Mouse (Mus musculus) neural tube, embryonic 11.5 days (tissue): ENCODE data around the gene 1700086D15Rik. TPM values are rescaled to one million over a fixed set of nuclear protein-coding genes. Genes with fewer than 3 reads are reported as not detected.

ENCODE experiments used
- ATAC-seq: fragments of 200-750 bp; cut with Nextera tagmentation; 2 replicates; pipeline ENCODE4 v1.8.0; 2017; ENCODE audit warnings: moderate number of reproducible peaks, mild to moderate bottlenecking, moderate TSS enrichment, moderate library complexity; ENCODE audit not compliant: insufficient read depth, low FRiP score, low TSS enrichment
- DNase-seq: peaks from one replicate; pipeline ENCODE4 v3.0.0-alpha.2; 2015; ENCODE audit warnings: low spot score
- H3K27ac ChIP-seq: fragments of 300-500 bp; sonication (generic); 2 replicates; pipeline ENCODE4 v1.5.1; 2014; ENCODE audit warnings: low read depth, mild to moderate bottlenecking, low read length
- H3K27me3 ChIP-seq: fragments of 300-500 bp; sonication (generic); 2 replicates; pipeline ENCODE4 v1.6.1; 2014; ENCODE audit warnings: mild to moderate bottlenecking, low read length, mixed read lengths; ENCODE audit not compliant: control insufficient read depth, insufficient read depth
- H3K36me3 ChIP-seq: fragments of 300-500 bp; sonication (generic); 2 replicates; pipeline ENCODE4 v1.6.1; 2014; ENCODE audit warnings: mild to moderate bottlenecking, low read length, moderate library complexity, mixed read lengths; ENCODE audit not compliant: control insufficient read depth, insufficient read depth
- H3K4me1 ChIP-seq: fragments of 300-500 bp; sonication (generic); 2 replicates; pipeline ENCODE4 v1.6.1; 2014; ENCODE audit warnings: low read length, mixed read lengths; ENCODE audit not compliant: control insufficient read depth, insufficient read depth
- H3K4me2 ChIP-seq: fragments of 300-500 bp; sonication (generic); 2 replicates; pipeline ENCODE4 v1.6.1; 2014; ENCODE audit warnings: low read depth, mild to moderate bottlenecking, moderate library complexity
- H3K4me3 ChIP-seq: fragments of 300-500 bp; sonication (generic); 2 replicates; pipeline ENCODE4 v1.5.1; 2014; ENCODE audit warnings: low read depth, low read length
- H3K9ac ChIP-seq: fragments of 300-500 bp; sonication (generic); 2 replicates; pipeline ENCODE4 v1.6.1; 2014; ENCODE audit warnings: mild to moderate bottlenecking, low read length
- H3K9me3 ChIP-seq: fragments of 300-500 bp; sonication (generic); 2 replicates; pipeline ENCODE4 v1.6.1; 2016; ENCODE audit warnings: low read length; ENCODE audit not compliant: control insufficient read depth
- WGBS: fragments of 180-500 bp; shearing (Covaris S2); extraction: QIAGEN DNeasy Blood & Tissue Kit; methylation state at CpG from one replicate; pipeline ENCODE4 v1.1.7; 2014; 5-methylcytosine and 5-hydroxymethylcytosine counted together
- polyA plus RNA-seq: library from polyadenylated mRNA; unstranded; fragments of >200 nt; fragmentation: Nextera tagmentation; extraction: Ambion mirVana; gene quantifications from 2 replicates; pipeline ENCODE4 v1.2.1, GENCODE M21; 2014

Gene 1700086D15Rik
- polyA plus RNA-seq, 1 experiment from 2014 or later, result not detected

GRCm38 (mm10) chr11:65148441-65148840, 11.2 kb downstream of the 1700086D15Rik start:
- 87% methylated on average over 7 of the region's 7 CpGs for WGBS
- ATAC-seq, result no peak
- no peaks in the 10 kb centered on the region for H3K4me1 ChIP-seq

GRCm38 (mm10) chr11:65142838-65143417, 16.8 kb downstream of the 1700086D15Rik start:
- Histone ChIP-seq H3K27ac (no peak overlapping the region), H3K36me3 (no peaks in the 10 kb centered on the region), H3K4me1 (no peaks in the 10 kb centered on the region), H3K4me2 (no peak overlapping the region), H3K9me3 (no peaks in the 10 kb centered on the region), H3K9ac (no peak overlapping the region), H3K27me3 (no peaks in the 10 kb centered on the region), H3K4me3 (no peak overlapping the region)
- WGBS, result 79% methylated on average over 4 of the region's 4 CpGs
- DNase-seq (no peak), ATAC-seq (no peak)

More at GRCm38 (mm10) chr11:65148441-65148840, 11.2 kb downstream of the 1700086D15Rik start:
- H3K9ac ChIP-seq, result no peak overlapping the region
- H3K36me3 ChIP-seq, result no peaks in the 10 kb centered on the region
- no peak for DNase-seq
- no peak overlapping the region for H3K4me2 ChIP-seq
- no peak overlapping the region for H3K4me3 ChIP-seq
- H3K27me3 ChIP-seq, result no peaks in the 10 kb centered on the region
- H3K9me3 ChIP-seq, result no peaks in the 10 kb centered on the region
- no peak overlapping the region for H3K27ac ChIP-seq

GRCm38 (mm10) chr11:65139030-65139429, 20.7 kb downstream of the 1700086D15Rik start:
- H3K4me2 ChIP-seq, result no peak overlapping the region
- no peaks in the 10 kb centered on the region for H3K36me3 ChIP-seq
- DNase-seq (no peak), ATAC-seq (no peak)
- no peak overlapping the region for H3K9ac ChIP-seq
- H3K4me3 ChIP-seq, result no peak overlapping the region
- H3K9me3 ChIP-seq, result no peaks in the 10 kb centered on the region
- H3K27me3 ChIP-seq, result no peaks in the 10 kb centered on the region
- H3K4me1 ChIP-seq, result no peaks in the 10 kb centered on the region
- 94% methylated on average over 3 of the region's 3 CpGs for WGBS
- H3K27ac ChIP-seq, result no peak overlapping the region

- 69% methylated on average over 2 of the region's 2 CpGs for WGBS
- Histone ChIP-seq H3K4me1 (no peaks in the 10 kb centered on the region), H3K9me3 (no peaks in the 10 kb centered on the region), H3K4me3 (no peak overlapping the region), H3K4me2 (no peak overlapping the region), H3K9ac (no peak overlapping the region), H3K27me3 (no peaks in the 10 kb centered on the region), H3K36me3 (no peaks in the 10 kb centered on the region), H3K27ac (no peak overlapping the region)
- ATAC-seq (no peak), DNase-seq (no peak)
Measured at GRCm38 (mm10) chr11:65137145-65137652, 22.5 kb downstream of the 1700086D15Rik start.

- H3K4me1 ChIP-seq, result no peaks in the 10 kb centered on the region
Measured at GRCm38 (mm10) chr11:65135251-65135739, 24.4 kb downstream of the 1700086D15Rik start.

GRCm38 (mm10) chr11:65133661-65134060, 26.0 kb downstream of the 1700086D15Rik start:
- no peak overlapping the region for H3K4me2 ChIP-seq
- ATAC-seq, result no peak
- H3K36me3 ChIP-seq, result no peaks in the 10 kb centered on the region
- WGBS, result 87% methylated on average over 4 of the region's 4 CpGs
- no peak overlapping the region for H3K27ac ChIP-seq
- no peak overlapping the region for H3K9ac ChIP-seq
- no peaks in the 10 kb centered on the region for H3K9me3 ChIP-seq
- H3K4me1 ChIP-seq, result no peaks in the 10 kb centered on the region
- no peak overlapping the region for H3K4me3 ChIP-seq
- DNase-seq, result no peak
- H3K27me3 ChIP-seq, result no peaks in the 10 kb centered on the region

More at GRCm38 (mm10) chr11:65135251-65135739, 24.4 kb downstream of the 1700086D15Rik start:
- DNase-seq (no peak), ATAC-seq (no peak)
- H3K9ac ChIP-seq, result no peak overlapping the region
- H3K4me2 ChIP-seq, result no peak overlapping the region
- H3K36me3 ChIP-seq, result no peaks in the 10 kb centered on the region
- H3K27me3 ChIP-seq, result no peaks in the 10 kb centered on the region
- no peak overlapping the region for H3K4me3 ChIP-seq
- H3K27ac ChIP-seq, result no peak overlapping the region
- no peaks in the 10 kb centered on the region for H3K9me3 ChIP-seq
- 91% methylated on average over 8 of the region's 8 CpGs for WGBS

- 81% methylated on average over 4 of the region's 4 CpGs for WGBS
- H3K4me2 ChIP-seq, result no peak overlapping the region
- H3K27me3 ChIP-seq, result no peaks in the 10 kb centered on the region
- H3K9ac ChIP-seq, result no peak overlapping the region
- ATAC-seq (no peak), DNase-seq (no peak)
- H3K27ac ChIP-seq, result no peak overlapping the region
- H3K4me3 ChIP-seq, result no peak overlapping the region
- H3K36me3 ChIP-seq, result no peaks in the 10 kb centered on the region
- H3K4me1 ChIP-seq, result peaks cover 3% of the 10 kb centered on the region; the same call in 1 of the 2 replicates
- H3K9me3 ChIP-seq, result no peaks in the 10 kb centered on the region
Measured at GRCm38 (mm10) chr11:65129110-65129509, 30.6 kb downstream of the 1700086D15Rik start.

- H3K27me3 ChIP-seq, result no peaks in the 10 kb centered on the region
- no peaks in the 10 kb centered on the region for H3K36me3 ChIP-seq
- 91% methylated on average over 4 of the region's 4 CpGs for WGBS
- H3K9ac ChIP-seq, result no peak overlapping the region
- H3K27ac ChIP-seq, result no peak overlapping the region
- peaks cover 3% of the 10 kb centered on the region; the same call in 1 of the 2 replicates for H3K4me1 ChIP-seq
- no peak overlapping the region for H3K4me2 ChIP-seq
- no peak for DNase-seq
- H3K4me3 ChIP-seq, result no peak overlapping the region
- H3K9me3 ChIP-seq, result no peaks in the 10 kb centered on the region
- ATAC-seq, result no peak
Measured at GRCm38 (mm10) chr11:65128666-65129065, 31.0 kb downstream of the 1700086D15Rik start.

- Histone ChIP-seq H3K36me3 (no peaks in the 10 kb centered on the region), H3K27me3 (no peaks in the 10 kb centered on the region), H3K9ac (no peak overlapping the region), H3K4me1 (peaks cover 3% of the 10 kb centered on the region; the same call in 1 of the 2 replicates), H3K27ac (no peak overlapping the region), H3K4me3 (no peak overlapping the region), H3K4me2 (no peak overlapping the region), H3K9me3 (no peaks in the 10 kb centered on the region)
- ATAC-seq (no peak), DNase-seq (no peak)
- 76% methylated on average over 9 of the region's 9 CpGs for WGBS
Measured at GRCm38 (mm10) chr11:65126566-65126965, 33.1 kb downstream of the 1700086D15Rik start.
